Mouse (Mus musculus): ENCODE measurements at regions not wholly inside any gene's neighbourhood (a gene's known extent, or its start where the extent isn't known, plus 50 kb on each side); places are given as distances from the start of the nearest gene placed in this dataset.

DNA sequence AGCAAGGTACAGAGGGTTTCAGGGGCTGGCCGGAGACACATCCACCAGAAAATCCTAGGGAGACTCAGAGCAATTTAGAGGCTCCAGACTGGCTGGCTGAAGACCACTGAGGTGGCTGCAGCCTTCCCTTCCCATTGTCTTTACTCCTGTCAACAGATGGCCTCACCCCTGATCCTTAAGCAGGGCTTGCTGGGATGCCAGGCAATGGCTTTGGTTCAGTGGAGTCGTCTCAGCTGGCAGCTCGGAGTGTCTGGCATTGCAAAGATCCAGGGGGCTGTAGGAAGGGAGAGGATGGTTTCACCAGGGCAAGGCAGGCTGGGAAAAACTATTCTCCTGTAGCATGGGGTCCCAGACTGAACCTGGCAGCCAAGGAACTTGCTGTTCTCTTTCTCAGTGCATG, 395.8 kb downstream of the Tshz3 start:
- no peak for DNase-seq (ENCODE audit: extremely low spot score)

DNA sequence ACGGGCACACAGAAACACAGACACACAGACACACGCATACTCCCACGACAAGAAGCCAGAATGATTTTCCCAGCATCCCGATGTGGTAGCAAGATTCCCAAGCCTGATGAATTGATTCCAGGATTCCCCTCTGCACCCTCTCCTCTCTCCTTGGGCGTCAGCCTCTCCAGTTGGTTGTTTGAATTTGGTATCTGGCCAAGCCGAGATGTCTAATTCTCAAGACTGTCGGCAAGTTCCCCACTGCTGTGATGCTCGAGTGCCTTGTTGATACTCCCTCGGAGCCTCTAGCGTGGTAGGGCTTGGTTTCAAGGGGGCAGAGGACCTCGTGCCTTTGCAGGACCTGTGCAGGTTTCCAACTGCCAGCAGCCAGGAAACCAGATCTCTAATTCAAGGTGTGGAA, 397.9 kb downstream of the Tshz3 start:
- no peak for DNase-seq (ENCODE audit: extremely low spot score)

GRCm38 (mm10) chr7:37096291-37096690, 398.4 kb downstream of the Tshz3 start:
- DNase-seq (ENCODE audit: extremely low spot score): no peak

DNA sequence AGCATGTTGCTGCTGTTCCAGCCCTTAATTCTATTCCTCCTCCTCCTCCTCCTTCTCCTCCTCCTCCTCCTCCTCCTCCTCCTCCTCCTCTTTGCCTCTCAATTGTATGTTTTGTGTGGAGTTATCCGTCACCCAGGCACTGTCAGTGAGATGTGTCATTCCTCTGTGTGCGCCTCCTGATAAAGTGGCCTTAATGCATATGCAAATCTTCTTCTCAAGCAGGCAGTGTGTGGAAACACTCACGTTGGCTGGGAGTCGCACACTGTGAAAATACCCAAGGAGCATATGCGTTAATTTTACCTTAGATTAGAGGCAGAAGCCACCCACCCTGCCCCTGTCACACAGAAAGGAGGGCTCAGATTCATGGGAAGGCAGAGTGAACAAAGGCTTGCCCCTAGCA, 401.0 kb downstream of the Tshz3 start:
- DNase-seq (ENCODE audit: extremely low spot score): no peak

DNA sequence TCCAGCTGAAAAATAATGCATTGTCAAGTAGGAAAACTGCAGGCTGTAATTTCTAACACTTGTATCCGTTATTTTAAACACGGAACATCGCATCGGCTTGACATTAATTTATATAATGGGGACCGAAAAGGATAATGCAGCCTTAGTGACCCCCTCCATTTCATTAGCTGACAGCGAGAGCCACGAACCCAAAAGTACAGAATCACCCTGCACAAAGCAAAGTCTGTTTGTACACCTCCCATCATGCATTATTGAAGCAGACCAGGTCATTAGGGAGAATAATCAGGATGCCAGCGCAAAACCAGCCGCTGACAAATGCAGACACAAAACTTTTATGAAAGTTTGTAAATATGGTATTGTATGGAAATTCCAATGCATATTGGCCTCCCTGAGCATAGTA, 406.8 kb downstream of the Tshz3 start:
- DNase-seq (ENCODE audit: extremely low spot score): no peak

GRCm38 (mm10) chr7:37111071-37111470, 413.2 kb downstream of the Tshz3 start:
- DNase-seq (ENCODE audit: extremely low spot score): no peak

- no peak for DNase-seq (ENCODE audit: extremely low spot score)
Measured at GRCm38 (mm10) chr7:37120776-37121175, 422.9 kb downstream of the Tshz3 start.

DNA sequence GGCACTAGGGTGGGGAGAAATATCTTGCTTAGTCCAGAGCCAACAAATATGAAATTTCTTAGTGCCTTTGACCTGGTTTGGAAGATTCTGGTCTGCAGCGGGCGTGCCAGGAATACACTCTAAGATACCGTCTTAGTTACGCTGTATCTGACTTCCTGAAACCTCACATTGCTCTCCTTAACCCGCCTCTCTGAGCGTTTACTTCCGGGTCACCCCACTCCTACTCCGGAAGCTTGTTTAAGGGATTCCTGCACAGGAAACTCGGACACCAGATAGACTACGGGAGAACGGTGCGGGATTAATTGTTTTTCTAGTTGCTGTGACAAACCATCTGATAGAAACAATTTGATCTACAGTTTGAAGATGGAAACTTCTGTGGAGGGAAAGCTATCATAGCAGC, 442.3 kb downstream of the Tshz3 start:
- DNase-seq (ENCODE audit: extremely low spot score): no peak

DNA sequence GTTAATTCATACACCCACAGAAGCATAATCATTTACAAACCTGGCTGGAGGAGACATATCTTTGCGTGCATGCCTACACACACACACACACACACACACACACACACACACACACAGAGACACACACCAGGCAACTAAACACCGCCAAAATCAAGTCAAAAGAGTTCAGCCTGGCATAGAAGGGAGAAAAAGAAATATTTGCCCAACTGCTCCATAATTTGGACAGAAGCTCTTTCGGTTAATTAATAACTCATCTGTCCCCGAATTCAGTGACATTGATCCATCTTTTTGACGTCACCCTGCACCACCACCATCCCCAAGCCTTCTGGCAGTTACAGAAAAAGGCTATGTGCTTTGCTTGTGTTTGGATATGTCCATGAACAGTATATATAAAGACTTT, 444.9 kb downstream of the Tshz3 start:
- no peak for DNase-seq (ENCODE audit: extremely low spot score)

GRCm38 (mm10) chr7:37144303-37144702, 446.4 kb downstream of the Tshz3 start:
- no peak for DNase-seq (ENCODE audit: extremely low spot score)

DNA sequence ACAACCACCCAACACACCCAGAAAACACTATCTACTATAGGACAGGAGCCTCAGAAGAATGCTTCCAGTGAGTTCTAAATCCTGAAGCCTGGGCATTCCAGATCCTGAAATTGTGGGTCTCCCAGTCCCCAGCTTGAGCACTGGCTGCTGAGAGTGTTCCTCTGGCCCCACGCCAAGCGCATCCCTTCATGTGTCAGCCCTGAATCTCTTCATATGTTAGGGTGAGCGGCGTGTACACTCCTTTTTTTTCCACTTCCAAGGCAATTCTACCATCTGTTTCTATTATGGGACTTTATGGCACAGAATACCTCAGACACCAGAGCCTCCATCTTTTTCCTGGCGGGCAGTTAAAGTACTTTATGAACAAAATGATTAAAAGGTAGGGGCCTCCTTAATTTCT, 451.8 kb downstream of the Tshz3 start:
- no peak for DNase-seq (ENCODE audit: extremely low spot score)

GRCm38 (mm10) chr7:37159801-37160200, 461.9 kb downstream of the Tshz3 start:
- DNase-seq (ENCODE audit: extremely low spot score): no peak

GRCm38 (mm10) chr7:37168883-37169282, 471.0 kb downstream of the Tshz3 start:
- no peak for DNase-seq (ENCODE audit: extremely low spot score)

GRCm38 (mm10) chr7:37175746-37176145, 477.8 kb downstream of the Tshz3 start:
- DNase-seq (ENCODE audit: extremely low spot score): no peak

DNA sequence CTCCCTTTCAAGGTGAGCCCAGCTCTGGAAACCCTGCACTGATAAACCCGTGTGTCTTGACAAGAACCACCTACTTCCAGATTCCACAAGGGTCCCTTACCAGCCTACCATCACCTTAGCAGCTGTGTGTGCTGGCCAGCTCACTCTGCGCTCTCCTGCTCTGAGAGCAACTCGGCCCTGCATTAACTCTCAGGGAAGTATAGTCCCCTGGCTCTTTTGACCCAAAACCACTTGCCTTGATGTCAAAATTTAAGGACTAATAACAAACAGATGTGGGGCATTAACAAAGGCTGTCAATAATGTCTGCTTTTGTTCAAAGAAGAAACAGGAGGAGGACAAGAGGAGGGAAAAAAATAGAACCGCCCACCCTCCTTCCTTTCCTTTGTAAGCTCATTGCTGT, 480.3 kb downstream of the Tshz3 start:
- DNase-seq (ENCODE audit: extremely low spot score): no peak

DNA sequence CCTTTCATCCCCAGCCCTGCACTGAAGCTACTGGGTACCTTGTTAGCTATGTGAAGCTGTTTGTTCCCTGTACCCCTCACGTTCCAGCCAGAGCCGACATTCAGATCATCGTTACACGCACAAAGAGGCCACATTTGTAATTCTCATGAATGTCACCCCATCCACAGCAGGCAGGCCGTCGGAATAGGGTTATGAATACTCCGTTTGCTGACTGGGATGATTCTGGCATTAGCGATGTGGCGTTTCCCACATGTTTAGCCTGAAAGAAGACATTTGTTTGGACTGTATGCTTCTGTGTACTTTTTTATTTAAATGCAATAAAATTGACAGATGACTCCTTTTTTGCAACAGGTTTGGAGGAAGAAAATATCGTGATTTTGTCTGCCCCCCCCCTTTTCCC, 482.0 kb downstream of the Tshz3 start:
- DNase-seq (ENCODE audit: extremely low spot score): no peak

- DNase-seq (ENCODE audit: extremely low spot score): peak; percentile 44
Measured at GRCm38 (mm10) chr7:37180416-37180815, 482.5 kb downstream of the Tshz3 start.

DNA sequence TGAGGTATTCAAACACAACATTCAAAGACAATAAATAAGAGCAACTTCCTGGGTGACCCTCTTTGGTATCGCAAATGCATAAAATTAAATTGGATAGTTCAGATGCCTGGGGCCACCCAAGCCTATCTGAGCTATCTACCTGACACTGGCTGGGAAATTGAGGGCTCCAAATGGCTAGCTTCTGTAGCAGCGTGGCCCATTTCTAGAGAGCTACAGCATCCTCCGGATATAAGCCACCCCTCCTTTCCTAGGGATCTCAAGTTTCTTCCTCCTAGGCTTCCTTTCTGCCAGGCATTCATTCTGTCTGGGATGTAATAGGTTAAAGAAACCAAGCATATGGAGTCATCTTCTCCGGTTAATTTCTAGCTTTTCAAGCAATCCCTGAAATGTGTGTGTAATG, 483.2 kb downstream of the Tshz3 start:
- no peak for DNase-seq (ENCODE audit: extremely low spot score)

DNA sequence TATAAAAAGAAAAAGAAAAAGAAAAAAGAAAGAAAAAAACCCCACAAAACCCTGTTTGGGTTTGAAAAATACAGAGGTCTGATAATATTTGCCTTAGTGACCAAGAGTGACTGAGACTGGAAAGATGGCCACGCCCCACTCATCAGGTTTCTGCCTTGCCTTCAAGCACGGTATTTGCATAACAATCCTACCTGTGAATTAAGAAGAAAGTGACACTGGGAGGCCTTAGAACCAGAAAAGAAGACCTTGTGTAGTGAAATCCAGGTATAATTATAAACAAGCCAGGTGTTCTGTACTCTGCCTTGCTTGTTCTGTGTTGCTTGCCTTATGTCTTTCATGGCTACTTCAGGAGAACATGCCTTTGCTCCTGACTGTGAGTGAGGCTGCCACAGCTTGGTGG, 494.6 kb downstream of the Tshz3 start:
- DNase-seq (ENCODE audit: extremely low spot score): no peak

DNA sequence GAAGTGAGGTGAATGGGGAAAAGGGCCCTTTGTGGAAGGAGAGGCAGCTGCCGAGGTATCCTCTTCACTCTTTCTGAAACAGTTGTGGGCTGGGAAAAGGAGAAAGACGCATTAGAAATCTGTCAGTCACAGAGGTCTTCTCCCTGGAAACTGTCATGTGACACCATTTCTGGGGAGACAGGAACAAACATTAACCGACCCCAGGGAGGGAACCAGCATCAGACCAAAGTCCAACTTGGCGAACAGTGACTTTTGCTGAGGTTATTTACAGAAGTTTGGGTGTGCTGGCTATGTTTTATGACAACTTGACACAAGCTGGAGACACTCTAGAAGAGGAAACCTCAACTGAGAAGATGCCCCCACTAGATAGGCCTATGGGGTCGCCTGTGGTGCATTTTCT, 506.9 kb downstream of the Tshz3 start:
- no peak for DNase-seq (ENCODE audit: extremely low spot score)

DNA sequence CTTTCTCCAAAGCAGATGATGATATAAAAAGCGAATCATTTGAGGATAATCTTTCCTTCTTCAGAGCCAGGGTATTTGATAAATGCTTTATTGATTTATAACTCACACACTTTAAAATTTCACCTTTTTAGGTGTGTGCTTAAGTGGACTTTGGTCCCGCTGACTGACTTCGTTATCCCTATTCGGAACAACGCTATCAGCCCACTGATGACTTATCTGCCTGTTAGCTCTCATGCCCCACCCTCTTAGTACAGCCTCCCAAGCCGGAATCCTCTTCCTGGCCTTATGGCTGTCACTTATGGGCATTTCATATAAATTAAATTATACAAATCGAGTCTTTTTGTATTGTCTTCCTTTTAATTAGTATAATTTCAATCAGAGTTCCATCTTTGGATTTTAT, 510.4 kb downstream of the Tshz3 start:
- no peak for DNase-seq (ENCODE audit: extremely low spot score)

GRCm38 (mm10) chr7:37213751-37214181, 515.8 kb downstream of the Tshz3 start:
- DNase-seq (ENCODE audit: extremely low spot score): peak; percentile 34

DNA sequence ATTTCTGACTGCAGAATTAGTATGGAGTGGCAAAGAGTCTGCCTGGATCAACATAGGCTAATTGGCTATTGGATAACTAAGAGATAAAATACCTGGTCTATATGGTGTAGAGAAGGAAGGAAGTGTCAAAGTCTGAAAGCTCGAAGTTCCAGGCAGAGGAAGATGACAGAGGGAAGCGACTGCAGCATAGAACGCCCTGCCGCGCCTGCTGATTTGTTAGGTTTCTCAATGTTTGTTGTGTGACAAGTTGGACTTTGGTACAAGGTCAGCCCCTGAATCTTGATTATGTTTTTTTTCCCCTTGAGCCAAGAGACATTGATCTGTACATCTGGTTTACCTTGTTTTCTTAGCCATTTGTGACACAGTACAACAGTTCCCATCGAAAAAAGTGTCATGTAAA, 517.6 kb downstream of the Tshz3 start:
- no peak for DNase-seq (ENCODE audit: extremely low spot score)

DNA sequence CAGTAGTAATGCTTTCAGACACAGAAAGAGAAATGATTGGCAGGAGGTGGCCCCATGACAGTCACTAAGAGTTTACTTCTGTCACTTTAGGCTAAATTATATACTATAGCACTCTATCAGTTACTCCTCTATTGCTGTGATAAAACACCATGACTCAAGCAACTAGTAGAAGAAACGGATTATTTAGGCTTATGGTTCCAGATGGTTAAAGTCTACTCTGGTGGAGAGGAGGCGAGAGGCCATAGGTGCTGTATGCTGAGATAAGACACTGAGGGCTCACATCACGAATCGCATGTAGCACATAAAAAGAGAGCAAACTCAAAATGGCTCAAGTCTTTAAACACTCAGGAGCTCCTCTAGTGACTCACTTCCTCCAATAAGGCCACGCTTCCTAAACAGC, 522.6 kb downstream of the Tshz3 start:
- DNase-seq (ENCODE audit: extremely low spot score): no peak

DNA sequence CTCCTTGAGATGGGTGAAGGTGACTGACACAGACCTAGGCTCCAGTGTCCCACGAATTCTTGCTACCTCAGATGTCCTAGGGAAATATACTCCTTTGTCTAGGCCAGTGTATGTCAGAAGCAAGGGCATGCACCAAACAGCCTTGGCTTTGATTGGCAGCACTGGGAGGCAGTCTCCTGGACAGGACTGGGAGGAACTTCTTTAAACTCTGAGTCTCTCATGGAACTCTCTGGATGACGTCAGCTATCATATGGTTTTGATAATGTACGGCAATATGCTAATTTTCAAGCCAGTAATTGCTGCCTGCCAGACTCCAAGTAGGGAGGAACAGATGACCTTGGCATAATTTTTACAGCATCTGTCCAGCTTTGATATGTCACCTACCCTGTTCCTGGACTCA, 528.5 kb downstream of the Tshz3 start:
- DNase-seq (ENCODE audit: extremely low spot score): no peak

All from embryo, embryonic 9.5 days (tissue).